Mouse (Mus musculus) neural tube, postnatal 0 days (tissue): ENCODE data around the gene Vmn2r70. TPM values are rescaled to one million over a fixed set of nuclear protein-coding genes. Genes with fewer than 3 reads are reported as not detected.

Source experiments
- polyA plus RNA-seq: library from polyadenylated mRNA; unstranded; fragments of >200 nt; fragmentation: Nextera tagmentation; extraction: Ambion mirVana; gene quantifications from 2 replicates; pipeline ENCODE4 v1.2.1, GENCODE M21; 2015

Vmn2r70 gene
- polyA plus RNA-seq = not detected in 2 replicates

GRCm38 (mm10) chr7:85569092-85569491 is at the start of gene Vmn2r70:
Vmn2r70 (minus strand) TSS chr7:85569192.

DNA sequence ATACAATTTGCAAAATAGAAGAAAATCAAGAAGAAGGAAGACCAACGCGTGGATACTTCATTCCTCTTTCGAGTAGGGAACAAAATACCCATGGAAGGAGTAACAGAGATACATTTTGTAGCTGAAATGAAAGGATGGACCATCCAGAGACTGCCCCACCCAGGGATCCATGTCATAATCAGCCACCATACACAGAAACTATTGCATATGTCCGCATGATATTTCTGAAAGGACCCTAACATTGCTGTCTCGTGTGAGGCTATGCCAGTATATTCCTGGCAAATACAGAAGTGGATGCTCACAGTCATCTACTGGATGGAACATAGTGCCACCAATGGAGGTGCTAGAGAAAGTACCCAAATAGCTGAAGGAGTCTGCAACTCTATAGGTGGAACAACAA is 6.2 kb downstream of the Vmn2r70 start, which contains the start of gene Vmn2r71:
TSS of gene Vmn2r71 (plus strand) at position 301 of the 400 bp plus-strand sequence.

Other genes with a start within 250 kb of the Vmn2r70 start
- gene Vmn2r69, start 153.3 kb downstream of the Vmn2r70 start, polyA plus RNA-seq = not detected in 2 replicates
- gene Vmn2r71, start 6.1 kb downstream of the Vmn2r70 start, polyA plus RNA-seq = not detected in 2 replicates
- gene Vmn2r72, start 185.9 kb upstream of the Vmn2r70 start, polyA plus RNA-seq = not detected in 2 replicates